Mouse (Mus musculus): Measurements from ENCODE around the gene Syt16.

Gene Syt16

DNA sequence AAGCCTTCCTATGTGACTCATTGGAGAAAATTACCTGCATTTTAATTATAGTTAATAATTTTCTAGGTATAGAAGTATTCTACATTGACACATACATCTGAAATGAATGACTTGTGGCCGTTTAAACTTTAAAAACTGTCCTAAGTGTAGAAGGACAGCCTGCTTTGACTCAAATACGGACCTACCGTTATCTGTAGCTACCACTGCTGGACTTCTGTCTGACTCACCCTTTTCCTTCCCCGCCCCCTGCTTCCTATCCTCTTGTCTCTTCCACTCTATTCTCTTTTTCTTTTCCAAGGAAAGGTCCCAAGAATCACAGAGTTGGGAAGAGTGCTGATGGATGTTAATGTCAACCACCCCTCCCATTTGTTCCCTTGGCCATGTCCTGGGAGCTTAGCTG, 222.4 kb downstream of the Syt16 start:
- no peak for DNase-seq (ENCODE audit: low spot score)

DNA sequence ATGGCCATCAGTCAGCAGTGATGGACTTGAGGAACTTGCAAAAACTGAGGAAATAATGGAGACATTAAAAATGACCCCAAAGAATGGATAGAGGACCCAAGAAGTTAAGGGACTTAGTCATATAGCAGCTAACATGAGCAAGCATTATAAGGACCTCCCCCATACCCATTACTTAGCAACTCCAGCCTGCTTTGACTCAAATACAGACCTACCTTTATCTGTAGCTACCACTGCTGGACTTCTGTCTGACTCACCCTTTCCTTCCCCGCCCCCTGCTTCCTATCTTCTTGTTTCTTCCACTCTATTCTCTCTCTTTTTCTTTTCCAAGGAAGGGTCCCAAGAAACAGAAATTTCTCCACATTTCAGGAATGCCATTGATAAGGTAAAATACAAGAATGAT, 223.2 kb downstream of the Syt16 start:
- no peak for DNase-seq (ENCODE audit: low spot score)

DNA sequence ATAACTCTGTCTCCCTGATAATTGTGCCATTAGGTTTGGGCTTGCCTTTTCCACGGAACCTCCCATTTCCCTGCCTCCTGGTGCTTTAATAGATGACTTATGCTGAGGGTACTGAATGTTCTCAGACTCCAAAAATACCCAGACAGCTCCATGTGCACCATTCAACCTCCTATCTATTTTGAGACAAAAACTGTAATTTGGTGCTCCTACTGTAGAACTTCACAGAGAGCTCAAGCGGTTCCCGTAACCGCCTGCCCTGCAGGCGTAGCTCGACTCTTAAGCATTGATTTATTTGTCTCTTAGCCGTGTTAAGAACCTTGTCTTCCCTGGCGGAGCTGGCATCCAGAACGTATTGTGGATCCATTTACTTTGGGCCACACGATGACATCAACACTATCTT, 233.3 kb downstream of the Syt16 start:
- no peak for DNase-seq (ENCODE audit: low spot score)

DNA sequence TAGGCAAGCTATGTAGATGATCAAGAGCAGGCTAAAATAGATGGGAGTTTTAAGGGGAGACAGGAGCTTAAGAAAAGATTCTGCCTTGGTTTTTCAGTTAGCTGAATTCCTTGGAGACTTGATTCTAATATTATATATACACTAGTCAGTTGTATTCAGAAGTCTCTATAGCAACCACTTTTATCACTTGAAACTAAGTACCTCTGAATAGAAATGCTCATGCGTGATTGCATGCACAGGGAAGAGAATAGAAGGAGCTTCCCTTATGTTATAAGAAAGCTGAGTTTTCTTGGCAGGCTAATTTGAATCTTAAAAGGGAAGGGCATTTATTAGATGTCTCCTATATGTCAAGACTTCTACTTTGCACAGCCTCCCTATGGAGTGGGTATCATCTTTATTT, 235.4 kb downstream of the Syt16 start:
- no peak for DNase-seq (ENCODE audit: low spot score)

DNA sequence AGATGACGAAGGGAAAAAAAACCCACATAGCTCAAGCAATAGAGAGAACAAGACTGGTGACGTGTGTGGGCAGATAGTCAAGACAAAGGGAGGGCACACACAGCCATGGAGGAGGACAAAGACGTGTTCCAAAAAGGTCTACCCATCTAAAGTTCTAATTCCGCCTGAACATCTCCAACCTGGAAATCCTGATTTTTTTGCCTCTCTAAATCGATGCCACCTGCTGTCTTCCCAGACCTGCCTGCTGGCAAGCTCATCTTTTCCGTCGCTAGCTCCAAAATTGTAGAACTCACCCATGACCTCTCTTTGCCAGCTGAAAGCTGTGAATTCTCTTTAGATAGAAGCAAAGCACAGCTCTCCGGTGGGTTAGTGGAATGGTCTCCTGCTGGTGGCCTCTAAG, 238.7 kb downstream of the Syt16 start:
- no peak for DNase-seq (ENCODE audit: low spot score)

DNA sequence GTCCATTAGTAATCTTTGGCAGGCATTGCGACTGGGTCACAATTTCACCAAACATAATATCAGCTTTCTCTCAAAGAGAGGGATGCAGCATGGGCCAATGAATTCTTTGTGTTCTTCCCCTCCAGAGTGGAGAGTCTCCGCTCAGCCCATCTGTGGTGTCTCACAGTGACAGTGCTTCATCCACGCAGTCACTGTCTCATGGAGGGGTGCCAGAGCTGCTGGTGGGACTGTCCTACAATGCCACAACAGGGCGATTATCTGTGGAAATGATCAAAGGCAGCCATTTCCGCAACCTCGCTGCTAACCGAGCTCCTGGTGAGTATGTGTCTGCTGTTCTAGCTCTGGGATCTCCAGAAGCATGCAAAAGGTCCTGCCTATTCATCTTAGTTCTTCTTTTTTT, 240.6 kb downstream of the Syt16 start:
- no peak for DNase-seq (ENCODE audit: low spot score)

DNA sequence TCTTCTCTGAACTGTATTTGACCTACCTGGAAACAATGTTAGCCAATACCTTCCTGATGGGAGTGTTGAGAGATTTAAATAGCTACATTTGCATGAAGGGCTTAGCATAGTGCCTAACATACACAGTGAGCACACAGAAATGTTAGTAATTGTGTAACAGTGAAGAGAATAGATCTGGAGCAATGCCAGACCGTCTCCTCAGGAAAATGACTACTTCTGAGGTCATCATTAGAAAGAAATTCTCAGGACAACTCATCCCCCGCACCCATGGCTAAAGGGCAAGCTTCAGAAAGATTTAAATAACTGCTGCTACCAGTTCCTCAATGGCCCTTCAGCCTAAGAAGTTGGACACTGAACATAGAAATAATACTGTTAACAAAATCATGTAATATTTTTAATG, 241.3 kb downstream of the Syt16 start:
- DNase-seq (ENCODE audit: low spot score): no peak

DNA sequence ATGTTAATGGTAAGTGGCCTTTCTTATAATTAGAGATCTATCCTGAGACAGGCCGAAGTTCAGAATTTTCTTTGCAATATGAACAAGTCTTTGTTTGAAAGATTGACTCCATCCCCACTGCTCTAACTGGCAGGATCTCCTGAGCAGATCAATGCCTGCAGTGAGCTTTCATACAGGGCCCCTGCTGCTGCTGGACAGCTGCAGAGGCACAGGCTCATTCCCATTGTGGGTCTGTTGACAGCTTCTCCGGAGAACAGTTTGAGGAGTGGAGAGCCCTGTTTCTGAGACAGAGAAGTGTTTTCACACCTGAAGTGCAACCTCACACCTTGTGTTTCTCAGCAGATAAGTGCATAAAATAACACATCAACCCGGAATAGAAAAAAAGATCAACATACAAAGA, 267.4 kb downstream of the Syt16 start:
- DNase-seq (ENCODE audit: low spot score): no peak

DNA sequence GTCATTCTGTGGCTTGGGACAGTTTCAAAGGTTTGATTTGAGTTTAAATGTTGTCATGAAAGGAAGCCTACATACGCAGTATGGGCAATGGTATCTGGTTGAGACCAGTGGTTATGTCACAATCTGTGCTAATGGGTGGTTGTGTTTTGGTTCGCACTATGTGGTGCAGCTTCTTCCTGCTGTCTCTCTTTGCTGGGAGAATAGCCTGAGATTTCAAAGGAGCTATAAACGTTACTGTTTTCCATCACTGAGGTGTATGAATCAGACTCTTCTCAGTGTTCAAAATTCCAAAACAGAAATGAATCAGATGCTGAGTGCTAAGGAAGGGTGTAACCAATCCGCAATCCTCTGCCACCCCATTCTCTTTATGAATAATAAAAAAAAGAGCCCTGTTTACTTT, 269.6 kb downstream of the Syt16 start:
- DNase-seq (ENCODE audit: low spot score): no peak

DNA sequence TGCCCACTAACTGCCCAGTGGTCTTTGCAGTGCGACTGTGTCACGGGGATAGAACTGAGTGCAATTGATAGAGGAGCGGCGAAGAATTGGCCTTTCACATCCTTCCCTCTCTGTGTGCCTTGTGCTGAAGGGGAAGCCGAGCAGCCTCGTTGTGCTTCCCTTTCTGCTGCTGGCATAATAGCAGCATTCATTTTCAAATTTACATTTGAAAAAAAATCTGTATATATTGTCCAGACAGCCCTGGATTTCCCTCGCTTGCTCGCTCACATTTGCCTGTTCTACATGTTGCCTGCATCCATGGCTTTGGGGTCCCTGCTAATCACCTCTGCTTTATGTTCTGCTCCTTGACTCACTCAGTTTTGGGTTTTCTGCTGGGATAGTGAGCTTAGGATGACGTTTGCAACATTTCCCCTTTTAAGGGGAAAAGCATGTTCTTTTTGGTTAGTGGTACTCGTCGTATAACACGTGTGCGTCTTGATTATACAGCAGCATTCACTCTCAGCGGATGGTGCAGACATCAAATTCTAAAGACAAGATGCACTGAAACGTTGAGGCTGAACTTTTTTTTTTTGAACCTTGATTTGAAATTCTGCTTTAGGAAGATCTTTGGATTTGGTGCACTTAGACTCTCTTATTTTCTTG, 271.3 kb downstream of the Syt16 start:
- DNase-seq (ENCODE audit: low spot score): no peak

DNA sequence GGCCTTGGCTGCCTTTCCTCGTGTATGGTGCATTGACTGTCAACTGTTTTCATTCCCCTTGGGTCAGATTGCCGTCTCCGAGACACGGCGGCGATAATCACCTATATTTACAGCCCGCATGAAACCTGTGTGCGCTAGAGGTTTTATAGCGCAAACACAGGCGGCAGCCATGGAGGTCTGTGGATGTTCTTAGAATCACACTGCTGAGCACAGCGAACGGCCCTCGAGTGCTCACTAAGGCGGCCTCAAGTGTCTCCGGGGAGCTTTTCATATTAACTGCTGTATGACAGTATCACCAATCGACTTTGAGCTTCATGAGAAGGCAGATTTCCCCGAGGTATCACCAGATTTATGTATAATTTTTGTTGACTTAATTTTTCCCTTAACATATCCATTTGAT, 275.1 kb downstream of the Syt16 start:
- DNase-seq (ENCODE audit: low spot score): no peak

DNA sequence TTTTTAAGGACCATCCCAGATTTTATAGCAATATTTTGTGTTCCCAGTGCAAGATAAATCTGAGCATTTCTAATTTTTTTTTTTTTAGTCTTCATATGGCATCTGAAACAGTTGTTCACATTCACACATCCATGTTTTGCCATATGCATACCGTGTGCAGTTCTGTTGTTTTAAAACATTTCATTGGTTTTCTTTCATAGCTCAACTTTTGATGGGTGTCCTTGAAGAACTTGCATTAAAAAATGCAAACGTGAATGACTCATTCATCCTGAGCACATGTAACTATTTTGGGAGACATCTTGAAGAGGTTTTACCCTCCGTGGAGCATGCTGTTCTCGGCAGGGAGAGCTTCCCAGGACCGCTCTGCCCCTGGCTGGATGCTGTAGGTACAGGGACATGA, 279.8 kb downstream of the Syt16 start:
- DNase-seq (ENCODE audit: low spot score): no peak

DNA sequence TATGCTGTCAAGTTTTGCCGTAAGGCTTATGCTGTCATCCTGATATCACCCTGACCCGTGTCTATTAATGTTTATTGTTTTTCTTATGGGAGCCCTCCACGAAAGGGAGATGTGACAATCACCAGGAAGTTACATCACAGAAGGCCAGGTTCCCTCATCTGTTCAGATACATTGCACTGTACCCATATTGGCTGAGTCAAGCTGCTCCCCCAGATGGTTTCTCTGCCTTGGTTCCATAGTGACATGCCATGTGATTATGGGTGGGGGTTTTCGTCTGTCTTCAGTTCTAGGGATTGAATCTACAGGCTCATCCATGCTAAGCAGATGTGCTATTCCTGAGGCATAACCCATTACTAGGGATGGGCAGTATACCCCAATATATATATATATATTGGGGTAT, 283.9 kb downstream of the Syt16 start:
- no peak for DNase-seq (ENCODE audit: low spot score)

DNA sequence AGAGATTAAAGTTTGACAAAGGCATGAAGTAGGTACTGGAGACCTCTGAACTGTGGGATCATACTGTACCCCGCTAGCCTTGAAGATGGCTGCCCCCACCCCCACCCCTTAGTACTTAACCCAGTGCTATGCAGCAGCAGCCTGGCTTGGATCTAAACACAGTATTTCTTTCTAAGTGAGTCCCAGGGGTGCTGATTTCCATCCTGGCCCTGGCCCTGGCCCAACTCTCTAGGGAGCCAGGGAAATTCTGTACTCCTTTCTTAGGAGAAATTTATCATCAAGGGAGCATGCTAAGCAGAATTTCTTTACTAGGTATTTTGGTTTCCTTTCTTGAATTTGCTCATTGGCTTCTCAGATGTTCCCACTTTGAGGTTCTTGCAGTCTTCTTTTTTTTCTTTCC, 285.4 kb downstream of the Syt16 start:
- DNase-seq (ENCODE audit: low spot score): no peak

DNA sequence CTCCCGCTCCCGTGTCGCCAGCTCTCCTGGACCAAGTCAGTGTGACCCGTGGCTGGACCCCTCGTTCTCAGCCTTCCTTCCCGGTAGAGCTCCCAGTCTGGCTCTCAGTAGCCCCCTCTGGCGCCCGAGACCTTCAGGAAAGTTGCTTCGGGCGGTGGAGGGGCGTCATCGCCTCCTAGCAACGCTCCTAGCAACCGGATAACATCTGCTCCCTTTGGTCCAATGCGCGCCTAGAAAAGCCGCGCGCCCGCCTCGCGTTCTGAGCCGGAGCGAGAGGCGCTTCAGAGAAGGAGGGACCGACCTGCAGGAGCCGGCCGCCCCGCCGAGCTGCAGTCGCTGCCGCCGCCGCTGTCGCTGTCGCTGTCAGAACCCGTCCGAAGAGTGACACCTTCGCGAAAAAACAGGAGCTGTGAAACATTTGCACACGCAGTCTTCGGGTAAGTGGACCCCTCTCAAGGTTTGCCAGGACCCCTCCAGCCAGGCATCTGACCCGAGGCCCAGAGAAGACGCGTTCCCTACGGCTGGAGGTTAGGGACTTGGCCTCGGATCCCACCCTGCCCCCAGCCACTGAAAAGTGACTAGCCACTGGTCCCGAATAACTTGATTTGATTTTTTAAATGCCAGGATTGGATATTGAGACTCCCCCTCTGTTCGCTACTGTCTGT, 286.7 kb downstream of the Syt16 start:
- DNase-seq (ENCODE audit: low spot score): no peak

DNA sequence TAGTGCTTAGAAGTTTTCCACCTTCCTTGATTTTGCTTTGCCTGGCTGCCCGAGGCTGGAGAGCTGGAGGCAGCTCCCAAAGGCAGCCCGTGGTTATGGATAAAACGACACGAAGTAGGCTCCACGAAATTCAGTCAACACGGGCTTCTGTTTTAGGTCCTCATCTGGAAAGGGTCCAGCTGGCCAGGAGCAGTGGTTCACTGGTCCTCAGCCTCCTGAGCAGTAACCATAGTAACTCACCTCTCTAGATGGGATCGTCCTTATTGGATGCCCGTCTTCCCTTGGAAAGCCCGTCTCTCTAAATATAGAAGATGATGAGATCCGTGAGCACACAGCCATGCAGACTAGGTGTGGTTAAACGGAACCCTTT, 287.2 kb downstream of the Syt16 start:
- no peak for DNase-seq (ENCODE audit: low spot score)

DNA sequence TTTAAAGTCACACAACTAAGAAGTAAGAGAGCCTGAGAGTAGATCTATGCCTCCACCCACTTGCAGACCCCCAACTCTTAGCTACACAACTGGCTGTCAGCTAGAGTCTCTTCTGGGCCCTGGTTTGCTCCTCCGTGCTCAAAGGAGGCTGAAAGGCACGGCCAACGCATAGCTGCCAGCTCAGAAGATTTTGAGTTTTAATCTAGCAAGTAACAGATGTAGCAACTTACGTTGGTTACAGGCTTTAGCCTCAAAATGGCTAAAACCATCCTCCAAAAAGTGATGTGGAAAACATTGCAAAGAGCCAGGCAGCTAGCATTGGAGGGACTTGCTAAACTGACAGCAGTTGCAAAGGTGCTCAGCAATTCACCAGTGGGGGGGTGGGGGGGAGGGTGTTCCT, 293.5 kb downstream of the Syt16 start:
- no peak for DNase-seq (ENCODE audit: low spot score)

DNA sequence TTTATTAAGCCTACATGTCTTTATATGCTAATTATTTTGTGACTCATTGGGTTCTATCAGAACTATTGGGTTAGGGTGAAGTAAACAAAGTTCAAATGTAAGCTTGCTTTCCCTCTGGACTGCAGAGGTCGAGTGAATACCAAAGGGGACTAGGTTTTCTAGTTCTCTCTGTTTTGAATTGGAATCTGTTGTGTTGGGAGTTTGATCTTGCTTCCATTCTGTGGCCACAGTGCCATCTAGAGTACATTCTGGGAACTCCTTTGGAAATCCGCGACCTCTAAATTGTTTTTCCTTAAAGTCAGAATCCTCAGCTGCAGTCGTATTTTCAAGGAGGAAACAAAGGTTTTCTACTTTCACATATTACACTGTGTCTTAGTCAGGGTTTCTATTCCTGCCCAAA, 296.2 kb downstream of the Syt16 start:
- DNase-seq (ENCODE audit: low spot score): no peak

DNA sequence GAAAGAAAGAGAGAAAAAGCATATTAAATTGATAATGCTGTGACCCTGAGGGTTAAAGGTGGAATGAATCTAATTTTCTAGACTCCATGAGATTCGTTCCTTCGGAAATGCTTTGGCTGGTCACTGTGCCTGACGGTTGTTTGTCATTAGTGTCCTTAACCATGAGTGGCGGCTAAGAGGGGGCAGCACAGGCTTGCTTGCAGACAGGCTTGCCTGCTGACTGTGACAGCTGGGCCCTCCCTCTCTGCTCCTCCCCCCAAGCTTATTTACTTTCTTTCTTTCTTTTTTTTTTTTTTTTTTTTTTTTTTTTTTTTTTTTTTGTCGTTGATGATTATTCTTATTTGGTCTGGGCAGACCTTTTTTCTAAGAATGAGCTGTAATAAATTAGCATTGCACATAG, 298.9 kb downstream of the Syt16 start:
- no peak for DNase-seq (ENCODE audit: low spot score)

DNA sequence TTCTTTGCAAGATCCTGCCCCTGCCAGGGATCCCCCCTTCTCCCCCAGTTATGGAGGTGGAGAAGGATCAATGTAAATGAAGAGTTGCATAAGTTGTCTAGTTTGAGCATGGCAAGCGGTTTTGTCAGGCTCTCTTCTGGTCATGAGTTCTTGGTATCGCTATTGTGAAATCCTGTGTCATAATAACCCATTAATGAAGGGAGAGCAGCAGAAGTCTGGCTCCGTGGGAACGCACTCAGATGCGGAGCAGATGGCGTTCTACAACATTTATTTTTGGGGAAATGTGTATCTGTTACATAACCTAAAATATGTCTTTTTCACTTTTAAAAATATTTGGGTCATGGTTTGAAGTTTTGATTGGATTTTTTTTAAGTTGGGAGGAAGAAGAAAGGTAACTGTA, 304.1 kb downstream of the Syt16 start:
- DNase-seq (ENCODE audit: low spot score): no peak

DNA sequence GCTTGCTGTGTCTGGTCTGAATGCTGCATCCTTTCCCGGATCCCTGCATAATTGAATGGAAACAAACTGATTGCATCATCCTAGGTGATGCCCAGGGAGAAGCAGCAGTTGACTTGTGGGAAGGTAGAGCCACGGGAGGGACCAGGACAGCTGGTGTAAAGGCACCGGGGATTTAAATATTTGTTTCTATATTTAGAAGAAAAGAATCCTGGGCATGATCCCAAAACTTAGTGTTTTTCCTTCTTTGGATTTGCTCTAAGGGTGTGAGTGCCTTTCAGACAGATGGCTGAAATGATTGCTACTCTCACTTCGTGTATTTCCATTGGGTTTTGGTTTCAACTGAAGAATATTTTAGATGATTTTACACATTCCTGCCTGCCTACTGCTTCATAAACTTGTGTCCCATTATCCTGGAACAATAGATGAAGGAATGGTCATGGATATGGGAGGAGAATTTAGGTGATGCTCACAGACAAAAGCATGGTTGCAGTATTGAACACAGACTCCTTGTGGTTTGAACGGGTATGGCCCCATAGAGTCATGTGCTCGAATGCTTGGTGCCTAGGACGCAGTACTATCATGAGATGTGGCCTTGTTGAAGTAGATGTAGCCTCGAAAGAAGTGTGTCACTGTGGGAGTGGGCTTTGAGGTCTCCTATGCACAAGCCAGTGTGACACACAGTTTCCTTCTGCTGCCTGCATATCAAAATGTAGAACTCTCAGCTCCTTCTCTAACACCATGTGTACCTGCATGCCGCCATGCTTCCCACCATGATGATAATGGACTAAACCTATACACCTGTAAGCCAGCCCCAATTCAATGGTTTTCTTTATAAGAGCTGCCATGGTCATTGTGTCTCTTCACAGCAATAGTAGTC, 306.2 kb downstream of the Syt16 start:
- DNase-seq (ENCODE audit: low spot score): no peak

DNA sequence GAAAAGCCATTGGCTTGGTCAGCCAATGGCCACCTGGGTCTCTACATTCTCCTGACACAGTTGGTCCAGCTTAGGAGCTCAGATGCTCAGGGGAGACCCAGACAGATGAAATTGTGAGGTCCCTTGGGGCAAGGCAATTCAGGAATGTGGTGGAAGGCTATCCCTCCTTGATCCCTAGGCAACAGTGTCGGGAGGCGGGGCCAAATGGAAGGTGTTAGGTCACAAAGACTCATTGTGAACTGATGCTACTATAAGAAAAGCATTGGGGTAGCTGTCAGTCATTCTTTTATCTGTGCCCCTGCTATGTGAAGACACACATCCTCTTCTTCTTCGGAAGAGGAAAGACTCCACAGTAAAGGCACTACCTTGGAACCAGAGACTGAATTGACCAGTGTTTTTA, 315.1 kb downstream of the Syt16 start:
- no peak for DNase-seq (ENCODE audit: low spot score)

DNA sequence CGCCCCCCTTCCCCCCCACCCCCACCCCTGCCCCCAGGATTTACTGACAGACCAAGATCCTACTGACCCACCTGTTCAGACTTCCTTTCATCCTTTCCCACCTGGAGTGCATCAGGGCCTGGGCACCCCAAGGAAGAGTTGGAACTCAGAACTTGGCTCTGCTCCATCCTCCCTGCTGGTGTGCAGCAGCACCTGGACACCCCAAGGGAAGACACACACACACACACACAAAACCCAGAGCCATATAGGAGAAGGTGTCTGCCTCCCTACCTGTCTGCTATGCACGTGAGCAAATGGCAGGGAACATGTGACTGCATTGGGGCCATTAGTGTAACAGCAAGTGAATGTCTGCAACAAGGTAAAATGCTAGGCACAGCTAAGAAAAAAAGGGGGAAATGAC, 317.8 kb downstream of the Syt16 start:
- DNase-seq (ENCODE audit: low spot score): no peak
